Mouse (Mus musculus) MEL (cell line): ENCODE measurements around the gene Tert.

ENCODE experiments used
- POLR2AphosphoS2 ChIP-seq: IDR thresholded peaks from 2 replicates; pipeline ENCODE4 v1.6.1; 2011; ENCODE audit warnings: low read length, improper control_type of control experiment
- SMC3 ChIP-seq: IDR thresholded peaks from 2 replicates; pipeline ENCODE4 v1.6.1; 2011; ENCODE audit warnings: low read depth, low read length, improper control_type of control experiment

DNA sequence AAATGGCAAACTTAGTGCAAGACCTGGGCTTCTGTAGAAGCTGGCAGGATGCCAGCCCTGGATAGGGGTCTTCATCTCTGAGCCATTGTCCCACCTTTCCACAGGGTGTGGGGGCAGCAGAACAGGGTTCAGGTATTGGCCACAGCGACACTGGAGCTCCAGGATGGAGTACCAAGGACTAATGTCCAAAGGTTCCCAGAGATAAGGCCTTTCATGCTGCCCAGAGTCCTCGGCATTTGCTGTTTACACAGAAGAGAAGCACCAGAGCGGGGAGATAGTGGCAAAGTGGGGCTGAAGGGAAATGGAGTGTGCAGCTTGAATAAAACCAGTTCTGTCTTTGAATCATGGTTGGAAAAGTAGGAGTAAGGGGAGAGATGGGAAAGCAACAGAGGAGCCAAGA, 69.8 kb downstream of the Tert start:
- TF ChIP-seq SMC3 (no peak), POLR2AphosphoS2 (no peak)
